Mouse (Mus musculus) CH12.LX (cell line): ENCODE data around the gene Dlgap1.

Experiments
- CTCF ChIP-seq, 2 experiments: IDR thresholded peaks in 1 of 2; conservative IDR thresholded peaks in 1 of 2; 2 replicates each; pipeline ENCODE4 v1.5.1; 2011 to 2012; ENCODE audit warnings: low read depth in 2 of 2, low read length in 2 of 2, improper control_type of control experiment in 1 of 2, inconsistent platforms in 1 of 2, mild to moderate bottlenecking in 1 of 2, moderate library complexity in 1 of 2
- MAFK ChIP-seq: IDR thresholded peaks from 2 replicates; pipeline ENCODE4 v1.6.1; 2011; ENCODE audit warnings: low read length, improper control_type of control experiment; ENCODE audit not compliant: insufficient replicate concordance
- NELFE ChIP-seq: IDR thresholded peaks from 2 replicates; pipeline ENCODE4 v1.6.1; 2011; ENCODE audit warnings: low read depth, low read length, improper control_type of control experiment
- PAX5 ChIP-seq: IDR thresholded peaks from 2 replicates; pipeline ENCODE4 v1.6.1; 2012; ENCODE audit warnings: low read length, inconsistent platforms, mixed read lengths
- POLR2A ChIP-seq: IDR thresholded peaks from 2 replicates; pipeline ENCODE4 v1.6.1; 2011; ENCODE audit warnings: low read depth, mild to moderate bottlenecking, improper control_type of control experiment, low read length
- RAD21 ChIP-seq: IDR thresholded peaks from 2 replicates; pipeline ENCODE4 v1.6.1; 2011; ENCODE audit warnings: low read depth, mild to moderate bottlenecking, low read length, improper control_type of control experiment, moderate library complexity

DNA sequence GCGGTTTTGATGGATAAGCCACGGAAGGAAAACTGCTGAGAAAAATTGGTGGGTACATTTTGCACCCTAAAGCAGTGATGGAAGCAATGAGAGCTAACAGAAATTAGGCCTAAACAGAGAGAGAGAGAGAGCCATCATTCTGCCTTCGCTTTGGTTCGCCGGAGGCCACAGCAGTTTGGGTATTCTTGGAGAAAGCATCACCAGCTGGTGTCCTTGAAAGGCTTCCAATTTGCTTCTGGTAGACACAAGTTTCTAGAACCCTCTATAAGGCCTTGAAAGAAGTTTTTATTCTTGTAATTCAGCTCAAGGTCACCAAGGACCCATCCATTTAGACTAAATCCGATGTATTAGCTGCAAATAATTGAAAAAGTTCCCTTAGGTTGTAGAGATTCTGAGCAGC is 205.0 kb downstream of the Dlgap1 start:
- TF ChIP-seq CTCF (conservative IDR thresholded peaks at IDR 0.05 in 1 of 2, IDR thresholded peaks at IDR 0.05 in 1 of 2; ENCODE audit: low read depth in 2 of 2, low read length in 2 of 2) (no peak), POLR2A (no peak), PAX5 (no peak), NELFE (no peak), MAFK (no peak), RAD21 (no peak)
